Mouse (Mus musculus): ENCODE measurements around the gene Themis. TPM values are rescaled to one million over a fixed set of nuclear protein-coding genes. Genes with fewer than 3 reads are reported as not detected.

Gene Themis
- 0.05 TPM in 1 of 2 replicates, not detected in the other for polyA plus RNA-seq (2015; fragmentation: Nextera tagmentation; extraction: Ambion mirVana)

- H3K4me1 ChIP-seq (ENCODE audit: control insufficient read depth, insufficient read depth, low read length): no peaks in the 10 kb centered on the region
- H3K27ac ChIP-seq (ENCODE audit: low read length): no peak within 1 kb of the TSS
- WGBS: 71% methylated on average over 5 of the region's 5 CpGs
- H3K36me3 ChIP-seq (ENCODE audit: control insufficient read depth, insufficient read depth, low read length): no peaks in the 10 kb centered on the region
- no peak for ATAC-seq
- no peaks in the 10 kb centered on the region for H3K9me3 ChIP-seq (replicated peaks; ENCODE audit: control insufficient read depth, low read length, poor library complexity, severe bottlenecking)
- no peak within 1 kb of the TSS for H3K4me2 ChIP-seq (ENCODE audit: low read length)
- no peaks in the 10 kb centered on the region for H3K27me3 ChIP-seq (ENCODE audit: control insufficient read depth, insufficient read depth, low read depth, low read length)
- H3K9ac ChIP-seq (ENCODE audit: low read depth, low read length): no peak within 1 kb of the TSS
- H3K4me3 ChIP-seq (ENCODE audit: low read depth, low read length): no peak within 1 kb of the TSS
Observed at GRCm38 (mm10) chr10:28668261-28668660, at the start of gene Themis. Themis (plus strand) TSS chr10:28668360.

GRCm38 (mm10) chr10:28619415-28619814, 48.7 kb upstream of the Themis start:
- no peak overlapping the region for H3K9ac ChIP-seq (ENCODE audit: low read depth, low read length)
- H3K4me3 ChIP-seq (ENCODE audit: low read depth, low read length): no peak overlapping the region
- 75% methylated on average over 1 of the region's 1 CpGs for WGBS
- ATAC-seq: no peak
- no peaks in the 10 kb centered on the region for H3K36me3 ChIP-seq (ENCODE audit: control insufficient read depth, insufficient read depth, low read length)
- no peaks in the 10 kb centered on the region for H3K27me3 ChIP-seq (ENCODE audit: control insufficient read depth, insufficient read depth, low read depth, low read length)
- H3K9me3 ChIP-seq (replicated peaks; ENCODE audit: control insufficient read depth, low read length, poor library complexity, severe bottlenecking): no peaks in the 10 kb centered on the region
- H3K27ac ChIP-seq (ENCODE audit: low read length): no peak overlapping the region
- H3K4me2 ChIP-seq (ENCODE audit: low read length): no peak overlapping the region
- H3K4me1 ChIP-seq (ENCODE audit: control insufficient read depth, insufficient read depth, low read length): no peaks in the 10 kb centered on the region

- no peaks in the 10 kb centered on the region for H3K4me1 ChIP-seq (ENCODE audit: control insufficient read depth, insufficient read depth, low read length)
- H3K36me3 ChIP-seq (ENCODE audit: control insufficient read depth, insufficient read depth, low read length): no peaks in the 10 kb centered on the region
- no peaks in the 10 kb centered on the region for H3K9me3 ChIP-seq (replicated peaks; ENCODE audit: control insufficient read depth, low read length, poor library complexity, severe bottlenecking)
Observed at GRCm38 (mm10) chr10:28636096-28636495, 32.1 kb upstream of the Themis start.

GRCm38 (mm10) chr10:28641887-28642286, 26.3 kb upstream of the Themis start:
- whole genome bisulfite sequencing: 71% methylated on average over 2 of the region's 2 CpGs

More at GRCm38 (mm10) chr10:28636096-28636495, 32.1 kb upstream of the Themis start:
- Histone ChIP-seq H3K4me3 (ENCODE audit: low read depth, low read length) (no peak overlapping the region), H3K27ac (ENCODE audit: low read length) (no peak overlapping the region), H3K27me3 (ENCODE audit: control insufficient read depth, insufficient read depth, low read depth, low read length) (no peaks in the 10 kb centered on the region), H3K4me2 (ENCODE audit: low read length) (no peak overlapping the region), H3K9ac (ENCODE audit: low read depth, low read length) (no peak overlapping the region)
- ATAC-seq: no peak

GRCm38 (mm10) chr10:28647855-28648254, 20.3 kb upstream of the Themis start:
- H3K4me2 ChIP-seq (ENCODE audit: low read length): no peak overlapping the region
- no peaks in the 10 kb centered on the region for H3K9me3 ChIP-seq (replicated peaks; ENCODE audit: control insufficient read depth, low read length, poor library complexity, severe bottlenecking)
- ATAC-seq: no peak
- 87% methylated on average over 2 of the region's 2 CpGs for WGBS
- H3K27me3 ChIP-seq (ENCODE audit: control insufficient read depth, insufficient read depth, low read depth, low read length): no peaks in the 10 kb centered on the region
- H3K9ac ChIP-seq (ENCODE audit: low read depth, low read length): no peak overlapping the region
- no peak overlapping the region for H3K4me3 ChIP-seq (ENCODE audit: low read depth, low read length)
- no peaks in the 10 kb centered on the region for H3K4me1 ChIP-seq (ENCODE audit: control insufficient read depth, insufficient read depth, low read length)
- no peaks in the 10 kb centered on the region for H3K36me3 ChIP-seq (ENCODE audit: control insufficient read depth, insufficient read depth, low read length)
- H3K27ac ChIP-seq (ENCODE audit: low read length): no peak overlapping the region

More at GRCm38 (mm10) chr10:28641887-28642286, 26.3 kb upstream of the Themis start:
- Histone ChIP-seq H3K9me3 (replicated peaks; ENCODE audit: control insufficient read depth, low read length, poor library complexity, severe bottlenecking) (no peaks in the 10 kb centered on the region), H3K4me3 (ENCODE audit: low read depth, low read length) (no peak overlapping the region), H3K4me1 (ENCODE audit: control insufficient read depth, insufficient read depth, low read length) (no peaks in the 10 kb centered on the region), H3K4me2 (ENCODE audit: low read length) (no peak overlapping the region), H3K9ac (ENCODE audit: low read depth, low read length) (no peak overlapping the region), H3K27me3 (ENCODE audit: control insufficient read depth, insufficient read depth, low read depth, low read length) (no peaks in the 10 kb centered on the region), H3K27ac (ENCODE audit: low read length) (no peak overlapping the region), H3K36me3 (ENCODE audit: control insufficient read depth, insufficient read depth, low read length) (no peaks in the 10 kb centered on the region)
- ATAC-seq: 0 out of 2 replicates have a peak, but pooled peaks have one; percentile 51

- 67% methylated on average over 6 of the region's 6 CpGs for whole genome bisulfite sequencing
- Histone ChIP-seq H3K9ac (ENCODE audit: low read depth, low read length) (no peak overlapping the region), H3K27me3 (ENCODE audit: control insufficient read depth, insufficient read depth, low read depth, low read length) (no peaks in the 10 kb centered on the region), H3K27ac (ENCODE audit: low read length) (no peak overlapping the region), H3K4me1 (ENCODE audit: control insufficient read depth, insufficient read depth, low read length) (no peaks in the 10 kb centered on the region), H3K4me2 (ENCODE audit: low read length) (no peak overlapping the region), H3K9me3 (replicated peaks; ENCODE audit: control insufficient read depth, low read length, poor library complexity, severe bottlenecking) (no peaks in the 10 kb centered on the region), H3K4me3 (ENCODE audit: low read depth, low read length) (no peak overlapping the region), H3K36me3 (ENCODE audit: control insufficient read depth, insufficient read depth, low read length) (no peaks in the 10 kb centered on the region)
- peak; percentile 80 for ATAC-seq
Observed at GRCm38 (mm10) chr10:28649109-28649899, 18.9 kb upstream of the Themis start.

- no peak overlapping the region for H3K27ac ChIP-seq (ENCODE audit: low read length)
- no peaks in the 10 kb centered on the region for H3K4me1 ChIP-seq (ENCODE audit: control insufficient read depth, insufficient read depth, low read length)
- no peak overlapping the region for H3K9ac ChIP-seq (ENCODE audit: low read depth, low read length)
- no peaks in the 10 kb centered on the region for H3K36me3 ChIP-seq (ENCODE audit: control insufficient read depth, insufficient read depth, low read length)
- no peaks in the 10 kb centered on the region for H3K27me3 ChIP-seq (ENCODE audit: control insufficient read depth, insufficient read depth, low read depth, low read length)
- no peak overlapping the region for H3K4me2 ChIP-seq (ENCODE audit: low read length)
- no peak overlapping the region for H3K4me3 ChIP-seq (ENCODE audit: low read depth, low read length)
- WGBS: 21% methylated on average over 1 of the region's 1 CpGs
- no peak for ATAC-seq
- H3K9me3 ChIP-seq (replicated peaks; ENCODE audit: control insufficient read depth, low read length, poor library complexity, severe bottlenecking): no peaks in the 10 kb centered on the region
Observed at GRCm38 (mm10) chr10:28649900-28650160, 18.3 kb upstream of the Themis start.

GRCm38 (mm10) chr10:28651910-28652309, 16.2 kb upstream of the Themis start:
- Histone ChIP-seq H3K4me3 (ENCODE audit: low read depth, low read length) (no peak overlapping the region), H3K9ac (ENCODE audit: low read depth, low read length) (no peak overlapping the region)

GRCm38 (mm10) chr10:28654733-28655132, 13.4 kb upstream of the Themis start:
- Histone ChIP-seq H3K4me2 (ENCODE audit: low read length) (no peak overlapping the region), H3K36me3 (ENCODE audit: control insufficient read depth, insufficient read depth, low read length) (no peaks in the 10 kb centered on the region), H3K27ac (ENCODE audit: low read length) (no peak overlapping the region), H3K27me3 (ENCODE audit: control insufficient read depth, insufficient read depth, low read depth, low read length) (no peaks in the 10 kb centered on the region), H3K4me1 (ENCODE audit: control insufficient read depth, insufficient read depth, low read length) (no peaks in the 10 kb centered on the region), H3K4me3 (ENCODE audit: low read depth, low read length) (no peak overlapping the region), H3K9ac (ENCODE audit: low read depth, low read length) (no peak overlapping the region), H3K9me3 (replicated peaks; ENCODE audit: control insufficient read depth, low read length, poor library complexity, severe bottlenecking) (no peaks in the 10 kb centered on the region)
- no peak for ATAC-seq

More at GRCm38 (mm10) chr10:28651910-28652309, 16.2 kb upstream of the Themis start:
- Histone ChIP-seq H3K4me1 (ENCODE audit: control insufficient read depth, insufficient read depth, low read length) (no peaks in the 10 kb centered on the region), H3K36me3 (ENCODE audit: control insufficient read depth, insufficient read depth, low read length) (no peaks in the 10 kb centered on the region), H3K27me3 (ENCODE audit: control insufficient read depth, insufficient read depth, low read depth, low read length) (no peaks in the 10 kb centered on the region), H3K4me2 (ENCODE audit: low read length) (no peak overlapping the region), H3K27ac (ENCODE audit: low read length) (no peak overlapping the region), H3K9me3 (replicated peaks; ENCODE audit: control insufficient read depth, low read length, poor library complexity, severe bottlenecking) (no peaks in the 10 kb centered on the region)
- 95% methylated on average over 2 of the region's 2 CpGs for WGBS
- ATAC-seq: no peak

Measured in midbrain, embryonic 16.5 days (tissue).